In the genomic region with DNA sequence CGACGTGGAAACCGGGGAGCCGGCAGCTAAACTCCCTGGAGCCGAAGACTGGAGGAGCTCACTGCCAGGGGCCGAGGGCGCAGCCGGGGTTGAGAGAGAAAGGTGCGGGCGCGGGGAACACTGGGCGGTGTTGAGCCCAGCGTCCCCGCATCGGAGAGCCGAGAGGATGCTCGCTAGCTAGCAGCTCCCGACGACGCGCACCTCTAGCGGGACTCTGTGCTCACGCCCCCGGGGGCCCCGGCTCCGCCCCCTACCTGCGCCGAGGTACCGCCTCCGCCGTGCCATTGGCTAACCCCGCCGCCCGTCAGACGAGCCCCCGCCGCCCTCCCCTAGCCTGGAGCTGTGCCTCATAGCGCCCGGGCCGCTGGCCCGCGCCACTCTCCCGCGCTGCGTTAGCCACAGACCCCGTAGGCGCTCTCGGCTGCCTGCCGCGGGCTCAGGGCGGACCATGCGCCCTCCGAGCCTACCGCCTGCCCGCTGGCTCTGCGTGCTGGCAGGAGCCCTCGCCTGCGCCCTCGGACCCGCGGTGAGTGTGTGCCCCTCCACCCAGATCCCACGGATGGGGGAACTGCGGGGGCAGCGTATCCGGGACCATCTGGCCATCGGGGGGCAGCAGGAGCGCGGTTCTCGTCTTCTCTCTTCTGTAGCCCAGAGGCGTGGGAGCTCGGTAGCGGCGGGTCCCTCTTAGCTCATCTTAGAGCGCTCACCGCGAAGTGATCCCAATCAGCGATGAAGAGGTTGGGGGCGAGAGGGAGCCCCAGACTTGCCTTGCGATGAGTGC, we compare ENCODE assay signal across 8 mouse cellular contexts. TPM values are rescaled to one million over a fixed set of nuclear protein-coding genes. Genes with fewer than 3 reads are reported as not detected.
DNase-seq lines count a peak whose midpoint lies in the region; ATAC-seq and TF ChIP-seq lines count a peak whose summit lies in the region.

Gene Vipr1, plus strand, starts transcription at position 316 of the 781 bp plus-strand sequence.

- no peaks in the 10 kb centered on the region for H3K36me3 ChIP-seq in macrophage (ENCODE audit: inconsistent target)

- DNase-seq in Patski (ENCODE audit: low read depth, low spot score) = no peak
- peak; percentile 89 to 91 for DNase-seq in cerebellum, adult 18-20 months
- DNase-seq in forelimb bud, embryonic 11.5 days (ENCODE audit: low read depth, low spot score) = peak; percentile 59
- DNase-seq in left cerebral cortex, adult 9 months (ENCODE audit: low spot score in 2 of 2) = peak; percentile 57 to 83
- DNase-seq in retina, postnatal 7 days (ENCODE audit: low read depth, low spot score) = peak; percentile 46
- peak; percentile 92 for DNase-seq in thymus, postnatal 4 days

- in situ Hi-C loops in Patski (cut with MboI; ENCODE audit: low pct_unique_long_range_greater_than_20kb) = no loop called here

- POLR2A ChIA-PET in Patski (lab: Charles Lee) = no interaction called here

- H3K79me2 ChIP-seq in macrophage (ENCODE audit: inconsistent target) = no peaks in the 10 kb centered on the region

- H3K27me3 ChIP-seq in Patski = peaks cover 56% of the 10 kb centered on the region

- CTCF ChIA-PET in Patski (lab: Charles Lee) = interaction anchor here (1.2 kb wide), 1 partner anchor 10 kb away, joined by 3 read pairs; no protein-coding TSS in a partner anchor

- H3K4me3 ChIP-seq in macrophage (ENCODE audit: inconsistent target) = peak within 1 kb of the TSS; percentile 7; the same call in 1 of the 2 replicates

- 2% methylated on average over 56 of the region's 79 CpGs for WGBS in macrophage (ENCODE audit: missing documents)

- peak; percentile 27 for ATAC-seq in Patski
- ATAC-seq in inflammation-experienced regulatory T-cells, adult 6 months = peak; percentile 85

- TF ChIP-seq CTCF in Patski (IDR thresholded peaks at IDR 0.05) = no peak

- no peak within 1 kb of the TSS for H3K27ac ChIP-seq in macrophage

RNA-seq across cellular contexts. Expression of gene Vipr1, which starts in this region (rescaled TPM):
- not detected for polyA plus RNA-seq in Patski (2021)
- polyA plus RNA-seq in inflammation-experienced regulatory T-cells, adult 6 months (2017; shearing (Covaris generic)) = 1 to 10 TPM in 2 of 3 experiments, under 1 TPM in 1; 0.98 to 2.4 (median 1.8) TPM
- 1 to 10 TPM in 13 of 26 experiments, under 1 TPM in 12, not detected in 1; 0.25 to 3.1 (median 1.0) TPM for total RNA-seq in macrophage (2018; cell fraction: chromatin; rRNA removed)
- total RNA-seq in macrophage (2018; cell fraction: cytosol; rRNA removed) = 1 to 10 TPM in 10 of 26 experiments, under 1 TPM in 16; 0.19 to 1.9 (median 0.77) TPM
- 1 to 10 TPM in 13 of 26 experiments, under 1 TPM in 13; 0.38 to 5.1 (median 1.0) TPM for total RNA-seq in macrophage (2018; cell fraction: nucleus; rRNA removed)
- polyA plus RNA-seq in macrophage (2018) = 0.27 to 2.1 TPM (median 1.1 TPM) in 3 replicates

Comparison
In these comparisons a context has a peak if more than half of its experiments do, and no peak if none do; other contexts are left out.
1. Peak in ATAC-seq in Patski; RNA of the gene not detected or under 1 TPM.